9 mouse cellular contexts compared by ENCODE assay signal in the genomic region with DNA sequence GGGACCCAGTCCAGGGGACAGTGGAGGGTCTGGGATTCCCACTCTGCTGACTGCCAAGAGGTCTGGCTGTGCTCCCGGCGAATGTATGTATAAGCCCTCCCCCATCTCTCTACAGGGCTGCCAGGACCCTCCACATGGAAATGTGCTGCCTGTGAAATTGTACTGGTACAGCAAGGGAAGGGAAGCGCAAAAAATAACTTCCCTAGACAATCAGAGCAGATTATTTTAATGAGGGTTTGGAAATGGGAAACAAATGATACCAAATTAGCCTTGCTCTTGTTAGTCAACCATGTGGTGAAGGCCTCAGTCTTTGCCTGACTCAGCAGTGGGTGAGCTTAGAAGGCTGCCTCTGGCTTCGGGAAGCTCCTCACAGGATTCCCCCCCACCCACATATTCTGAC.
DNase-seq lines count a peak whose midpoint lies in the region; ATAC-seq and TF ChIP-seq lines count a peak whose summit lies in the region.
"Had no signal": no experiment of that assay in that cellular context is flagged by ENCODE, and none has a peak within 500 bp of the region (broad histone marks: within the 10 kb centered on the region; RNA-seq: fewer than 3 reads in every experiment).

No protein-coding gene starts in this region.

- no peak overlapping the region for H3K4me2 ChIP-seq in stomach, embryonic 14.5 days (replicated peaks; ENCODE audit: low read depth, low read length)
- H3K4me2 ChIP-seq in stomach, postnatal 0 days (replicated peaks; ENCODE audit: low read depth): no peak overlapping the region
- no peak overlapping the region for H3K4me2 ChIP-seq in limb, embryonic 14.5 days (replicated peaks; ENCODE audit: low read depth, low read length, severe bottlenecking)

- no peak for TF ChIP-seq EP300 in stomach, postnatal 0 days (optimal IDR thresholded peaks at IDR 0.05)

- H3K4me1 ChIP-seq in stomach, embryonic 14.5 days (ENCODE audit: control insufficient read depth, insufficient read depth, low read length): peaks cover 9% of the 10 kb centered on the region; the same call in 1 of the 2 replicates
- H3K4me1 ChIP-seq in stomach, postnatal 0 days (replicated peaks; ENCODE audit: control insufficient read depth, insufficient read depth): no peaks in the 10 kb centered on the region
- H3K4me1 ChIP-seq in limb, embryonic 14.5 days (ENCODE audit: control insufficient read depth, insufficient read depth, low read length): peaks cover 15% of the 10 kb centered on the region; the same call in 1 of the 2 replicates

- no peak overlapping the region for H3K4me3 ChIP-seq in stomach, embryonic 14.5 days (ENCODE audit: low read depth, low read length)
- no peak overlapping the region for H3K4me3 ChIP-seq in stomach, postnatal 0 days (ENCODE audit: low read depth, low read length)
- H3K4me3 ChIP-seq in limb, embryonic 14.5 days (replicated peaks; ENCODE audit: low read length): no peak overlapping the region

- no peaks in the 10 kb centered on the region for H3K27me3 ChIP-seq in stomach, embryonic 14.5 days (ENCODE audit: control insufficient read depth, insufficient read depth, low read length)
- H3K27me3 ChIP-seq in stomach, postnatal 0 days (ENCODE audit: control insufficient read depth, insufficient read depth, low read length): no peaks in the 10 kb centered on the region
- H3K27me3 ChIP-seq in limb, embryonic 14.5 days (ENCODE audit: control insufficient read depth, insufficient read depth, low read length): no peaks in the 10 kb centered on the region

- WGBS in stomach, embryonic 14.5 days: 37% methylated on average over 4 of the region's 4 CpGs
- 43% methylated on average over 4 of the region's 4 CpGs for WGBS in stomach, postnatal 0 days
- WGBS in limb, embryonic 14.5 days: 52% methylated on average over 4 of the region's 4 CpGs

- peak; percentile 88; the same call in 1 of the 2 replicates for ATAC-seq in stomach, embryonic 14.5 days (ENCODE audit: insufficient number of reproducible peaks, insufficient read depth, low FRiP score, low read depth)
- no peak for ATAC-seq in stomach, postnatal 0 days (ENCODE audit: low FRiP score, low TSS enrichment)
- peak; percentile 78 for ATAC-seq in limb, embryonic 14.5 days (ENCODE audit: low FRiP score, low read depth)
- no peak for ATAC-seq in megakaryocyte-erythroid progenitor cell, adult 5-6 weeks (replicated peaks; ENCODE audit: low FRiP score, low TSS enrichment, poor library complexity, severe bottlenecking)

- intact Hi-C loops in heart, postnatal 25 days (cut with DNase I): no loop called here

- no peaks in the 10 kb centered on the region for H3K9me3 ChIP-seq in stomach, embryonic 14.5 days (ENCODE audit: control insufficient read depth, low read depth, low read length)
- H3K9me3 ChIP-seq in stomach, postnatal 0 days (ENCODE audit: control insufficient read depth, low read length): no peaks in the 10 kb centered on the region
- H3K9me3 ChIP-seq in limb, embryonic 14.5 days (ENCODE audit: control insufficient read depth, low read length): no peaks in the 10 kb centered on the region

- no peak for TF ChIP-seq POLR2A in limb, embryonic 14.5 days (IDR thresholded peaks at IDR 0.05; ENCODE audit: borderline replicate concordance, extremely low read depth, insufficient read depth, insufficient read length)

- H3K9ac ChIP-seq in stomach, embryonic 14.5 days (replicated peaks; ENCODE audit: low read depth, low read length): no peak overlapping the region
- H3K9ac ChIP-seq in stomach, postnatal 0 days (ENCODE audit: low read length): no peak overlapping the region
- no peak overlapping the region for H3K9ac ChIP-seq in limb, embryonic 14.5 days (ENCODE audit: low read depth, low read length, severe bottlenecking)

- no peaks in the 10 kb centered on the region for H3K36me3 ChIP-seq in stomach, embryonic 14.5 days (ENCODE audit: control insufficient read depth, insufficient read depth, low read length)
- no peaks in the 10 kb centered on the region for H3K36me3 ChIP-seq in stomach, postnatal 0 days (ENCODE audit: control insufficient read depth, insufficient read depth, low read length)
- no peaks in the 10 kb centered on the region for H3K36me3 ChIP-seq in limb, embryonic 14.5 days (ENCODE audit: control insufficient read depth, insufficient read depth, low read length)

- TF ChIP-seq CTCF in stomach, postnatal 0 days (IDR thresholded peaks at IDR 0.05; ENCODE audit: low read depth): no peak

- H3K27ac ChIP-seq in stomach, embryonic 14.5 days (ENCODE audit: low read length): peak overlapping the region; percentile 56; the same call in 1 of the 2 replicates
- no peak overlapping the region for H3K27ac ChIP-seq in stomach, postnatal 0 days (replicated peaks)
- H3K27ac ChIP-seq in limb, embryonic 14.5 days (replicated peaks; ENCODE audit: low read depth, low read length): no peak overlapping the region

- DNase-seq in heart, adult 11 months: peak; percentile 69
- no peak for DNase-seq in heart, postnatal 25 days (ENCODE audit: low spot score)
- DNase-seq in stomach, postnatal 0 days (ENCODE audit: low spot score): no peak
- peak; percentile 82 for DNase-seq in limb, embryonic 14.5 days (ENCODE audit: low spot score)
- no peak for DNase-seq in spleen, postnatal 4 days (ENCODE audit: low spot score in 2 of 2)
- DNase-seq in ovary, postnatal 36 days (ENCODE audit: low spot score): no peak
- DNase-seq: cerebellum, adult 2 months had no signal

Comparison
In these comparisons a context has a peak if more than half of its experiments do, and no peak if none do; other contexts are left out.
1. DNase-seq: peak in heart, adult 11 months (single experiment) and limb, embryonic 14.5 days (single experiment); none in heart, postnatal 25 days (single experiment), stomach, postnatal 0 days (single experiment), spleen, postnatal 4 days (0 of 2) and ovary, postnatal 36 days (single experiment).
2. ATAC-seq: peak in stomach, embryonic 14.5 days (single experiment) and limb, embryonic 14.5 days (single experiment); none in stomach, postnatal 0 days (single experiment) and megakaryocyte-erythroid progenitor cell, adult 5-6 weeks (single experiment).